Mouse (Mus musculus): ENCODE measurements around the gene Isg20l2.
"Not testable (repeated sequence)": the region's sequence is repeated elsewhere in the genome, so short reads cannot be mapped to it uniquely, and the experiment has no call there.

Isg20l2 gene

GRCm38 (mm10) chr3:87930078-87930795 lies at the start of gene Isg20l2, which contains the start of gene Rrnad1:
Isg20l2 (plus strand) TSS chr3:87930314.
Rrnad1 (minus strand) TSS chr3:87930717.
- DNase-seq: peak; percentile 97

GRCm38 (mm10) chr3:87884291-87884690 lies 45.8 kb upstream of the Isg20l2 start:
- DNase-seq: no peak

GRCm38 (mm10) chr3:87884708-87885251 lies 45.3 kb upstream of the Isg20l2 start:
- DNase-seq: peak; percentile 45

DNA sequence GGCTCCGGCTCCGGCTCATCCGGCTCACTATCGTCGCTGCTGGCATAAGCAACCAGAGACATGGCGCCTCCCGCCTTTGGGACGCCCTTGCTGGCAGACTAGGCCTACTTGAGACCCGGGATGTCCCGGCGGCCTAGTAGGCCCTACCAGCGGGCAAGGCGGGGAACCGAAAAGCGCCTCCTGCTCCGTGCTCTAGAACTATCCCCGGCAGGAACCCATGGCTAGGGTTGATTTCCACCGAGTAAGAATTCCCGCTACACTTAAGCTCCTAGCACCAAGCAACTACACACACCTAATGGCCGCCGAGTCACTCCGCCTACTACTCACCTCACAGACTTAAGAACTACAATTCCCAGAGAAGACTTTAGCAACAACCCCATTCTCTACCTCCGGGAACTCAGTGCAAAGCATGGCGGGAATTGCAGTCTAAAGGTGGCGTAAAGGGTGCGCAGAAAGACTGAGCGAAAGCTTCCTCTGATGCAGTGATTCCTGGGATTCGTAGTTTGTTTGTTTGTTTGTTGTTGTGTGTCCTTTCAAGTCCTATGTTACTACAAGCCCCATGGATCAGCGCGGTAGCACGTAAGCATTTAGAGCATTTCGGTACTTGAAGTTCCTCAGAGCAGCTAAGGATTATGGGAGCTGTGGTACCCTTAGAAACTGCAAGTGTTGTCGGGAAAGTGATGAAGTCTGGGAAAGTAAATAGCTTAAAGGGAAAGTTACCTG lies 44.7 kb upstream of the Isg20l2 start, which contains the start of gene Prcc:
Prcc (minus strand) TSS at position 328 of the 723 bp plus-strand sequence.
- peak; percentile 77 for DNase-seq

GRCm38 (mm10) chr3:87886004-87886365 lies 44.1 kb upstream of the Isg20l2 start:
- DNase-seq: peak; percentile 43

DNA sequence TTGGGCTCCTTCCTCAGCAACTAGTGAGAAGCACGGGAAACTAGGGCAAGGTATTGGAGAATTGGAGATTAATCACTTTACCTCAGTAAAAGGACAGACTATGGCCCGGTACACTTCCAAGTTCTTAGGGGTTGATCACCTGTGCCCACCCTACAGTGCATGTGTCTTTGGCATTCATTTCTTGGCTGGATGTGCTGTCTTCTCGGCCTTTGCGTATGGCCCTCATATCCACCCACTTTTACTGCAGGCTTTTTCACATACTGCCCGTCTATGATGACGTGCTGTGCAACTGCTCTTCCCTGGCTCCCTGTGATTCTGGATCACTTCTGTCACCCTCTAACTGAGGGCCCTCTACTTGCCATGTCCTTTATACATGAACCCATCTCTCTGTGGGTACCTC lies 43.7 kb upstream of the Isg20l2 start:
- DNase-seq: no peak

- DNase-seq: not testable (repeated sequence)
Measured at GRCm38 (mm10) chr3:87887400-87887799, 42.7 kb upstream of the Isg20l2 start.

DNA sequence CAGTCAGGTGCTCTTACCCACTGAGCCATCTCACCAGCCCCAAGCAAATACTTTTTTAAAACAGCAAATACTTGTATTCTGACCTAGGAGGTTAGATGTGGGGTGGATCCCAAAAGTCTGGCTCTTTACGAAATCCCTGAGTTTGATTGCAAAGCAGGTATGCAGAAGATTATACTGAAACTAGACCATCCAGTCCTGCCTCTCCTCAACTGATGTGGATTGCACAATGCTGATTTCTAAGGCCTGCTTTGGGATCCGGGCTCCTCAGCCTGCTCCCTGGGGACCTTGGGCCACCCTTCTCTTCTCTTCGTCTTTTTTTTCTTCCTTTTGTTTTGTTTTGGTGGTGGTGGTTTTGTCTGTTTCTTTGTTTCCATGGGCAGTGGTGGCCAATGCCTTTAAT lies 38.6 kb upstream of the Isg20l2 start:
- no peak for DNase-seq

DNA sequence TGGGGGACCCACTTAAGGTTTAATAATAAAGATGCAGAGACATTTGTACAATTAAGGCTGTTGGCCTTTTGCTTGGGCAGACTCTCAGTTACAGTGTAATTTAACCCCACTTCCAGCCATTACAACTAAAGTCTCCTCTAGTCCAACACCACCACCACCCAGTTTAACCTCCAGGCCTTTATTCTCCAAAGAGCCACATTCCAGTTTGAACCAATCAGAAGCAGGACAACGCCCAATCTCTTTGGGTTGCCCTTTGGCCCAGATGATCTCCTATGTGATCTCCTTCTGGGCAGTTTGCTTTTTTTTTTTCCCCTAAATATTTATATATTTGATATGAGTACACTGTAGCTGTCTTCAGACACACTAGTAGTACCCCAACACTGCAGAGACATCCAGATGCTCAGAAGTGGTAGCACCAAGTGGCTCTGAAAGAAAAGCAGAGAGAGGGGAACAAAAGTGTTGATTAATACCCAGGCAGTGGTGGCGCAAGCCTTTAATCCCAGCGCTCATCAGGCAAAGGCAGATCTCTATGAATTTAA lies 36.7 kb upstream of the Isg20l2 start:
- no peak for DNase-seq

DNA sequence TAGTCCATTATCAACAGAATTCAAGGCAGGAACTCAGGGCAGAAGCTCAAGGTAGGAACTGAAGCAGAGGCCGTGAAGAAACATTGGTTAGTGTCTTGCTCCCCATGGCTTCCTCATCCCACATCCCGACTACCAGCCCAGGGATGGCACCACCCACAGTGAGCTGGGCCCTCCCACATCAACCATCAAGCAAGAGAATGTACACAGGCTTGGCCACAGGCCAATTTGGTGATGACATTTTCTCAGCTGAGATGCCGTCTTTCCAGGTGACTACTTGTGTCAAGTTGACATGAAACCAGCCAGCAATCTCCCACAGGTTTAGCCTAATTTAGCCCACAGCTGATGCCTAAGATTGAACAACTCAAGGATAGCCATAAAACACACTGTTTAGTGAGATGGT lies 30.8 kb upstream of the Isg20l2 start:
- no peak for DNase-seq

- no peak for DNase-seq
Measured at GRCm38 (mm10) chr3:87899776-87900175, 30.3 kb upstream of the Isg20l2 start.

DNA sequence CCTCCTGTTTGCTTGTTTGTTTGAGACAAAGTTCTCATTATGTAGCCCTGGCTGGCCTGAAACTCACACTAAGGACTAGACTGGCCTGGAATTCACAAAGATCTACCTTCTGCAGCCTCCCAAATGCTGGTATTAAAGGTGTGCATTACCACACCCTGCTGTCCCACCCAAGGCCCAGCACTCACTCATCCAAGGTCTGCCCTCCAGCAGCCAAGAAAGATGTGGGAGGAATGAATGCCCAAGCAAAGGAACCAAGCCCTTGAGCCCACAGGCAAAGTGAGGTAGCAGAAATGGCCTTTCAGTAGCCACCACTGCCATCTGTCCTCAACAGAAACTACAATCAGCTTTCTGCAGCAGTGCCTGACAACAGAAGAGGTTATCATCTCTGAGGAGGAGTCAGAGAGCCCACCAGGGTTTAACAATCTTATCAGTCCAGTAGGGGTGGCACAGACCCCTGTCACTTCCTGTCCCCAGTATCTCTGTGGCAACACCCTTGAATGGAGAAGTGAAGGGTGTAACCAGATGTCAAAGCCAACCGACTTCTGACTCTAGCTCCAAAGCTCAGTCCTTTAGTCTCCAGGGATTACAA lies 29.0 kb upstream of the Isg20l2 start:
- no peak for DNase-seq

GRCm38 (mm10) chr3:87901959-87902358 lies 28.2 kb upstream of the Isg20l2 start:
- DNase-seq: not testable (repeated sequence)

DNA sequence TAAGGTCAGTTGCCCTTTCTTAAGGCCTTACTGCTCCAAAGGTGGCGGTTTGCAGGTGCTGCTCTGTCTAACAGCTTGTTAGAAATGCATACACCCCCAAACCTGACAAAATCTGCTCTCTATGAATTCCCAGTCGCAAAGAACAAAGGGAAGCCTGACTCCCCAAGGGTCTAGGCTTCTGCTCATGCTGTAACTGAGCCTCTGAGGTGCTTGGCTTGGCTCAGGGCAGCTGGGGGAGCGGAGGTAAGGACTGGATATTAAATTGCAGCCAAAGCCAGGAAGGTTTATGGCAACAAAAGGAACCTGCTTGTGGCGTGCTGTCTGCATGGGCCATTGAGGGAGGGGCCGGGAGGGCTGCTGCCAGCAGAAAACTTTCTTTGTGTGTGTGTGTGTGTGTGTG lies 26.3 kb upstream of the Isg20l2 start:
- DNase-seq: no peak

- DNase-seq: peak; percentile 92
Measured at GRCm38 (mm10) chr3:87905880-87906485, 24.1 kb upstream of the Isg20l2 start, which contains the start of gene Hdgf. Hdgf (plus strand) TSS chr3:87906321.

GRCm38 (mm10) chr3:87906601-87906980 lies 23.5 kb upstream of the Isg20l2 start:
- DNase-seq: peak; percentile 52

DNA sequence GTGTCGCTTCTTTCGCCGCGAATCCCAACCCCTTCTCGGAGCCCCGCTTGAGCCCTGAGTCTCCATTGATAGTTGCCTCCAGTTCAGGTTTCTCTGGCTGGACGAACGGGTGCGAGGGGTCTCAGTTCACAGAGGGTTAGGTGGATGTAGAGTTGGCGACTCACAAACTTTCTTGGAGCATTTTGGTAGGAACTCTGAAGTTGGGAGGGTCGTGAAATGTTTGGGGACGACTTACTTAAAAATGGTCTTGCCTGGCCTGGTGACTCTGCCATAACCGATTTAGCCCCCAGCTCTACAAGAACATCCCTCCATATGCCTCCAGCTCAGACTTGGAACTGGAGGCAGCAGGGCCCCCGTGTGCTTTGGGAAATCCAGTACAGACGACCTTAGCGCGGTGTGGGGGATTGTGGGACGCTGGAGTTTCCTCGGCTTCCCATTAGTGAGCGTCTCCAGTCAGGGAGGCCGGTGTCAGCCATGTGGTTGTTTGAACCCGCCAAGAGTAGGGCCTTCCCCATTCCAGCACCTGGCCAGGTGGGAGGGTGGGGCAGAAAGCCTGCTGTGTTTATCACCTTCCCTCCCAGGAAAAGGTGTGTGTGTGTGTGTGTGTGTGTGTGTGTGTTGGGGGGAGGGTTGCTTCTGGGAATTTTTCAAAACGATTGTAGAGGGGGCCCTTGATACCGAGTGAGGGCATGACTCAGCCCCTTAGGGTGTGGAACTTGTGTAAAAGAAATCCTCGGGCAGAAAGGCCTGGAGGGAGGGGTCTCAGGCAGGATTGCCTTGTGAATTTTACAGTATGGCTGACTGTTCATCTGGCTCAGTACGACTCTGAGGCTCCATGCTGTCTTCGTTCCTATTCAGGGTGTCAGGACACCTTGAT lies 22.9 kb upstream of the Isg20l2 start:
- peak; percentile 32 for DNase-seq

GRCm38 (mm10) chr3:87907906-87908305 lies 22.2 kb upstream of the Isg20l2 start:
- no peak for DNase-seq

DNA sequence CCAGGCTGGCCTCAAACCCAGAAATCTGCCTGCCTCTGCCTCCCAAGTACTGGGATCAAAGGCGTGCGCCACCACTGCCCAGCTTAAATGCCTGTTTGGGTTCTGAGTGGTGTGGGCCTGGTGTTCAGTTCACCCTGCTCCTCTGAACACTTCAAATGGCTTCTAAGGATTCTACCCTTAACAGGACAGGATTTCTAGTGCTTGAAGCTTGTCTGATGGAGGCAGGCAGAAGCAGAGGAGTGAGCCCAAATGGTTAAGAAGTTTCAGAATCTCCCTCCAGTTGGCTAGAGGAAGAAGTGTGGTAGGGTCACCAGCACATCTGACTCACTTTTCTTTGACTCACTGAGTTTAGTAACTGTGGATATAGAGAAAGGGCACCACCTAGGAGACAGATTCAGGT lies 20.7 kb upstream of the Isg20l2 start:
- no peak for DNase-seq

- no peak for DNase-seq
Measured at GRCm38 (mm10) chr3:87909874-87910273, 20.2 kb upstream of the Isg20l2 start.

DNA sequence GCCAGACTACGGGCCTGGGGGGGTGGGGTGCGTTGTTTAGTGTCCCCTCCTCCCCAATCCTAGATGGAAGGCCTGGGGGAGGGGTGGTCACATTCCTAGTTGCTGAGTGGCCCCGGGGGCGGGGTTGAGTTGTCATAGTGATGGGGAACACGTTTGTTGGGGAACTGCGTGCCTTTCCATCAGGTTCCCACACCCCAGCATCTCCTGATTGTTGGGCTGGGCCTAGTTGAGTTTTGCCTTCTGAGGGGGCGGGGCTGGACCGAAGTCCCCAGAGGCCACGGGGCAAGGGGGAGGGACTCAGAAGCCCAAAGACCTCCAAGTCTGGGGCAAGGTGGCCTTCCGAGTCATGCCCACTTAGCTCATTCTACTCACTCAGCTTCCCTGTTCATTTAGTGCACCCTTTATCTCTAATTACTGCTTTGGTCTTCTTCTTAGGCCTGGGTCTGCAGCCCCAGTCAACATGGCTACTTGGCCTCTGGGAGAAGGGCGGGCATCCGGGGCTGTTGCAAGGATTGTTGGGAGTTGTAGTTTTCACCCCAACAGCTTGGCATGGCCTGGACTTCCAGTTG lies 19.5 kb upstream of the Isg20l2 start:
- peak; percentile 58 for DNase-seq

All from right cerebral cortex, postnatal 14 days (tissue).